Mouse (Mus musculus): ENCODE results near the gene Sucla2. TPM values are rescaled to one million over a fixed set of nuclear protein-coding genes. Genes with fewer than 3 reads are reported as not detected.
"Not testable (repeated sequence)": the region's sequence is repeated elsewhere in the genome, so short reads cannot be mapped to it uniquely, and the experiment has no call there.

The Sucla2 gene
- total and polyA plus RNA-seq, 3 experiments: 51.9 to 98.4 (median 60.3) TPM

DNA sequence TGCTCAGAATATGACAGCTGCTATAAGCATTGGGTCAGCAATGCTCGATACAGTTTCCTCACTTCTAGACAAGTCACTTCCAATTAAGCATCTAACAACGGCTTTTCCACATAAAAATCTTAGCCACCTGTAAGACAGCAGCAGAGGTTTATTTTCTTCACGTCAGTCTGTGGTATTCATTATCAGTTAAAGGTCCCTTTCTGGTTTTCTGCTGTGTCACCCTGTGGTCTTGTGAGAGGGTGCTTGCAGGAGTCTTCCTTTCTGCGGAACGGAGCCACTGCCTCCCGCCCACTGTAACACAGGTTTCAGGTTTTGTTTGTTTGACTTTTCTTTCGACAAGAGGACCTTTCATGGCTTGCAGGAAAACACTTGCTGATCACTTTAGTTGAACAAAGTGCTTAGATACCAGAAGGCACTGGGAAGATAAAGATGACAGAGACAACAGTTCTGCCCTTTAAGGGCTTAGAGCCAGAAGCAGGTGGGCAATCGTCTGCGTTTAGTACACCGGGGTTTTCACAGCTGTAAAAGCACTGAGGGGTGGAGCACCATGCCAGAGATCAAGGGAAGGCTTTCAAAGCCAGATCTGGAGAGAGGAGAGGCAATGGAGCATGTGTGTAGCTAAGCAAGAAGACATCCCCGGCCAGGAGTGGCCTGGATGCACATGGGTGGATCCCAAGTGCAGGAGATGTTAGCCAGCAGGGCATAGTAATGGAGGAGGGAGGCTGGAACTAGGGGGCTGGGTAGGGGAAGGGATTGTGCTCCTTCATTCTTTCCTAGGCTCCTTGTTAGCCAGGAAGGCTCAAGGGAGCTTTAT is 83.8 kb downstream of the Sucla2 start:
- TF ChIP-seq KAT2A (IDR thresholded peaks at IDR 0.05; ENCODE audit: insufficient replicate concordance, low read length) (no peak), SIN3A (IDR thresholded peaks at IDR 0.05; ENCODE audit: low read length) (no peak), USF2 (conservative IDR thresholded peaks at IDR 0.05; ENCODE audit: low read depth, low read length) (no peak), BHLHE40 (IDR thresholded peaks at IDR 0.05; ENCODE audit: low read depth, low read length) (no peak)
- no peak for DNase-seq (ENCODE audit: extremely low read depth)
- H3K36me3 ChIP-seq (replicated peaks in 1 of 2; ENCODE audit: control insufficient read depth in 1 of 2, insufficient read depth in 1 of 2, low read length in 1 of 2): peaks cover 0 to 10% of the 10 kb centered on the region in 2 experiments
- H3K79me2 ChIP-seq (replicated peaks; ENCODE audit: control insufficient read depth, extremely low read depth, insufficient read depth, poor library complexity, severe bottlenecking): no peaks in the 10 kb centered on the region
- H3K27ac ChIP-seq (ENCODE audit: insufficient read depth, low read depth): no peak overlapping the region
- no peak overlapping the region for H3K4me3 ChIP-seq (replicated peaks in 1 of 3; ENCODE audit: low read depth in 2 of 3, low read length in 2 of 3, poor library complexity in 1 of 3)
- dilution Hi-C loops (cut with MboI; ENCODE audit: extremely low pct_ligation_motif_present, extremely low pct_unique_long_range_greater_than_20kb, low sequenced_read_pairs) (no loop called here), in situ Hi-C loops (cut with MboI; ENCODE audit: low pct_ligation_motif_present, low pct_unique_long_range_greater_than_20kb, low sequenced_read_pairs) (no loop called here)
- peaks cover 3 to 7% of the 10 kb centered on the region in 2 experiments; a peak in 2 of 4 replicates for H3K4me1 ChIP-seq (ENCODE audit: control insufficient read depth in 1 of 2, insufficient read depth in 2 of 2)
- H3K27me3 ChIP-seq (replicated peaks): no peaks in the 10 kb centered on the region
- no peaks in the 10 kb centered on the region for H3K9me3 ChIP-seq (replicated peaks; ENCODE audit: low read length)
- no peak overlapping the region for H3K4me2 ChIP-seq (ENCODE audit: insufficient read depth, low read depth, poor library complexity, severe bottlenecking)
- H3K9ac ChIP-seq (ENCODE audit: insufficient read depth, low read depth): no peak overlapping the region

DNA sequence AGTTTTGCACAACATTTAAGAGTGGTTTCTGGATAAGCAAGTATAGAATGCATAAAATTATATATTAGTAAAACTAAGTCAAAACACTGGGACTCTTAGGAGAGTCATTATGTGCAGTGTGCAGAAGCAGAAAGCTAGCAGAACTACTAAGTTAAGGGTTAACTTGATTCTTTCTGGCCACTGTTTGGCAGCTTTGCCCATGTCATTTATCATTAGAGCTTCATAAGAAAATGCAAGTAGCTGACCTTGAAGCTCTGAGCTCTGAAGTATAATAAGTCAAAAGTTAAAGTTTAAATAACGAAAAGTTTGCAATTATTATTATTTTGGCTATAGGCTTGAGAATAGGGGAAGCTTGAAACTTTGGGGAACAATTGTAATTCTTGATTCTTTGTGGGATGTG is 89.8 kb downstream of the Sucla2 start:
- H3K9ac ChIP-seq (ENCODE audit: insufficient read depth, low read depth); H3K27me3 ChIP-seq (replicated peaks); H3K36me3 ChIP-seq (replicated peaks in 1 of 2; ENCODE audit: control insufficient read depth in 1 of 2, insufficient read depth in 1 of 2, low read length in 1 of 2); H3K79me2 ChIP-seq (replicated peaks; ENCODE audit: control insufficient read depth, extremely low read depth, insufficient read depth, poor library complexity, severe bottlenecking); dilution Hi-C loops (cut with MboI; ENCODE audit: extremely low pct_ligation_motif_present, extremely low pct_unique_long_range_greater_than_20kb, low sequenced_read_pairs); H3K4me2 ChIP-seq (ENCODE audit: insufficient read depth, low read depth, poor library complexity, severe bottlenecking); H3K27ac ChIP-seq (ENCODE audit: insufficient read depth, low read depth); in situ Hi-C loops (cut with MboI; ENCODE audit: low pct_ligation_motif_present, low pct_unique_long_range_greater_than_20kb, low sequenced_read_pairs); DNase-seq (ENCODE audit: extremely low read depth); H3K4me3 ChIP-seq (replicated peaks in 1 of 3; ENCODE audit: low read depth in 2 of 3, low read length in 2 of 3, poor library complexity in 1 of 3); H3K4me1 ChIP-seq (ENCODE audit: control insufficient read depth in 1 of 2, insufficient read depth in 2 of 2); H3K9me3 ChIP-seq (replicated peaks; ENCODE audit: low read length): not testable (repeated sequence)

DNA sequence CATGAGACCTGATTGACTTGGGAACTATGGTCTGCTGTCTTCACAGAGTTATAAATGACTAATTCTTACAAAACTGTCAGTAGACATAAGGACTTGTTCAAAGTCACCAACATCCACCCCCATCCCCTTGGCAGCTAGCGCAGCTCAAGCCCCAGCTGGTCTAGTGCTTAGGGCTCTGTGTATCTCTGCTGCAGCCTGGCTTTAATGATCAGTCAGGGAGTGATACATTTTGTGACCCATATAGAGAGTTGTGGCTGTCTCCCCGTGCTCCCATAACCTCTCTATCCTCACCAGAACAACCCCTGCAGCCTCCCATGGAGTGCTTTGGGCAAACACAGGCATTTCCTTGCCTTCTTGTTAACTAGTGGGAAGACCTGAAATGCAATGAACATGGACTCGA is 95.8 kb downstream of the Sucla2 start:
- DNase-seq (ENCODE audit: extremely low read depth): no peak
- H3K9me3 ChIP-seq (replicated peaks; ENCODE audit: low read length): peaks cover 2% of the 10 kb centered on the region
- no peak overlapping the region for H3K9ac ChIP-seq (ENCODE audit: insufficient read depth, low read depth)
- dilution Hi-C loops (cut with MboI; ENCODE audit: extremely low pct_ligation_motif_present, extremely low pct_unique_long_range_greater_than_20kb, low sequenced_read_pairs) (no loop called here), in situ Hi-C loops (cut with MboI; ENCODE audit: low pct_ligation_motif_present, low pct_unique_long_range_greater_than_20kb, low sequenced_read_pairs) (no loop called here)
- no peaks in the 10 kb centered on the region for H3K27me3 ChIP-seq (replicated peaks)
- H3K4me2 ChIP-seq (ENCODE audit: insufficient read depth, low read depth, poor library complexity, severe bottlenecking): no peak overlapping the region
- H3K36me3 ChIP-seq (replicated peaks in 1 of 2; ENCODE audit: control insufficient read depth in 1 of 2, insufficient read depth in 1 of 2, low read length in 1 of 2): no peaks in the 10 kb centered on the region
- H3K4me3 ChIP-seq (replicated peaks in 1 of 3; ENCODE audit: low read depth in 2 of 3, low read length in 2 of 3, poor library complexity in 1 of 3): no peak overlapping the region
- peaks cover 0 to 4% of the 10 kb centered on the region in 2 experiments; a peak in 1 of 4 replicates for H3K4me1 ChIP-seq (ENCODE audit: control insufficient read depth in 1 of 2, insufficient read depth in 2 of 2)
- H3K79me2 ChIP-seq (replicated peaks; ENCODE audit: control insufficient read depth, extremely low read depth, insufficient read depth, poor library complexity, severe bottlenecking): no peaks in the 10 kb centered on the region
- H3K27ac ChIP-seq (ENCODE audit: insufficient read depth, low read depth): no peak overlapping the region
- TF ChIP-seq HCFC1 (IDR thresholded peaks at IDR 0.05; ENCODE audit: low read depth, low read length) (no peak), E2F4 (IDR thresholded peaks at IDR 0.05; ENCODE audit: insufficient replicate concordance, low read depth, low read length) (no peak), MAZ (IDR thresholded peaks at IDR 0.05; ENCODE audit: low read depth, low read length) (no peak), JUN (IDR thresholded peaks at IDR 0.05; ENCODE audit: insufficient read depth, low read depth, low read length) (no peak), TBP (conservative IDR thresholded peaks at IDR 0.05; ENCODE audit: low read depth, low read length) (no peak), PAX5 (IDR thresholded peaks at IDR 0.05; ENCODE audit: low read length) (no peak), KAT2A (IDR thresholded peaks at IDR 0.05; ENCODE audit: insufficient replicate concordance, low read length) (no peak), MAX (IDR thresholded peaks at IDR 0.05; ENCODE audit: low read length) (no peak), CHD1 (IDR thresholded peaks at IDR 0.05; ENCODE audit: low read depth, low read length) (no peak), EP300 (IDR thresholded peaks at IDR 0.05; ENCODE audit: low read length) (no peak), USF2 (conservative IDR thresholded peaks at IDR 0.05; ENCODE audit: low read depth, low read length) (no peak), RCOR1 (conservative IDR thresholded peaks at IDR 0.05; ENCODE audit: low read depth, low read length) (no peak), MAFK (IDR thresholded peaks at IDR 0.05; ENCODE audit: insufficient replicate concordance, low read length) (no peak), ZKSCAN1 (IDR thresholded peaks at IDR 0.05; ENCODE audit: borderline replicate concordance, low read depth, low read length) (no peak)
